Mouse (Mus musculus): ENCODE measurements at regions not wholly inside any gene's neighbourhood (a gene's known extent, or its start where the extent isn't known, plus 50 kb on each side); places are given as distances from the start of the nearest gene placed in this dataset.
A peak's percentile ranks its signal among the peaks of the same experiment; 100 is the strongest.

- ATAC-seq (ENCODE audit: low read depth), result no peak
- H3K4me3 ChIP-seq (ENCODE audit: low read depth, low read length), result no peak overlapping the region
- H3K4me1 ChIP-seq (ENCODE audit: control insufficient read depth, insufficient read depth, low read length), result no peaks in the 10 kb centered on the region
- H3K4me2 ChIP-seq (ENCODE audit: low read depth, low read length), result no peak overlapping the region
- 63% methylated on average over 6 of the region's 6 CpGs for WGBS
- H3K9ac ChIP-seq (replicated peaks; ENCODE audit: low read depth, low read length), result no peak overlapping the region
- no peaks in the 10 kb centered on the region for H3K36me3 ChIP-seq (ENCODE audit: control insufficient read depth, insufficient read depth, low read length)
- no peak overlapping the region for H3K27ac ChIP-seq (ENCODE audit: low read depth, low read length)
- H3K9me3 ChIP-seq (ENCODE audit: control insufficient read depth, low read length), result no peaks in the 10 kb centered on the region
- H3K27me3 ChIP-seq (ENCODE audit: control insufficient read depth, insufficient read depth, low read length), result no peaks in the 10 kb centered on the region
Measured at GRCm38 (mm10) chr3:120570806-120571425, 600.6 kb downstream of the Rwdd3 start.

DNA sequence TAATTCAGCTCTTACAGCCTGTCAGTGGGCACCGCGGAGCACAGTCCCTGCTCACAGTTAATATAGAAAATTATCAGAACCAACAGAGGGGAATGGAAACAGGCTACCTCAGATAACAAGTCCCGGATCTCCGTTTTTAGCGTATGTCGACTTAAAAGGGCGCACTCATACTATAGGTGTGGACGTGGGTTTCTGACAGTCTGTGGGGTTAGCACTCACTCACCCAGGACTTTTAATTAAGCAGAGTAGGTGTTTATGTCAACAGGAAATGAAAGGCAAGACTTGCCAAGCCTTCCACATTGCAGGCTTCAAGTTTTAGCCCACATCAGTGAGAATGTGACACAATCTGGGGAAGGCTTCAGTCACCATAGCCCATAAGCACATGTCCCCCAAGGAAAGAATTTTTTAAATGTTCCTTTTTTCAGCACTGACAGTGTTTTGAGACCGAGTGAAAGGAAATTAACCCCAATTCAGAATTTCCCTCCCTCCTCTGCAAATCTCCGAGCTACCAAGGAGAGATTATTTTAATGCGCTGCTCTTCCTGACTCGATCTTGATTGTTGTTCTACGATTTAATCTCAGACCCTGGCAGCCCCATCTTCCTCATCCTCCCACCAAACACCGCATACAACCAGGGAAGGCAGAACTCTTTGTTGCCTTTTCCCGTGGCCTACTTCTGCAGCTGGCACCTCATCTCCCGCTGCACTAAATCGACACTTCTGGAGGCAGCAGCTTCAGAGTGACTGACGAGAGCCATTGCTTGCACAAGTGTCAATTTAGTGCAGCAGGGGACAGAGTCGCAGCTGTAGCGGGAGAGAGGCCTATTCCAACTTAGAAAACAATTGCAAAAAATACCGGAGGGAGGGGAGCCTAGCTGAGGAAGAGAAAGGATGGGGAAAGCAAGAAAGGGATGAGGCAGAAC, 629.7 kb downstream of the Rwdd3 start:
- Histone ChIP-seq H3K4me2 (ENCODE audit: low read depth, low read length) (no peak overlapping the region), H3K9me3 (ENCODE audit: control insufficient read depth, low read length) (no peaks in the 10 kb centered on the region), H3K4me1 (ENCODE audit: control insufficient read depth, insufficient read depth, low read length) (no peaks in the 10 kb centered on the region), H3K4me3 (ENCODE audit: low read depth, low read length) (no peak overlapping the region), H3K27me3 (ENCODE audit: control insufficient read depth, insufficient read depth, low read length) (no peaks in the 10 kb centered on the region), H3K27ac (ENCODE audit: low read depth, low read length) (no peak overlapping the region), H3K36me3 (ENCODE audit: control insufficient read depth, insufficient read depth, low read length) (no peaks in the 10 kb centered on the region), H3K9ac (replicated peaks; ENCODE audit: low read depth, low read length) (no peak overlapping the region)
- 47% methylated on average over 21 of the region's 21 CpGs for WGBS
- ATAC-seq (ENCODE audit: low read depth), result peak; percentile 49; the same call in 1 of the 2 replicates

- WGBS, result 71% methylated on average over 3 of the region's 3 CpGs
- no peak overlapping the region for H3K4me3 ChIP-seq (ENCODE audit: low read depth, low read length)
- H3K9me3 ChIP-seq (ENCODE audit: control insufficient read depth, low read length), result no peaks in the 10 kb centered on the region
- H3K36me3 ChIP-seq (ENCODE audit: control insufficient read depth, insufficient read depth, low read length), result no peaks in the 10 kb centered on the region
- no peak for ATAC-seq (ENCODE audit: low read depth)
- no peaks in the 10 kb centered on the region for H3K27me3 ChIP-seq (ENCODE audit: control insufficient read depth, insufficient read depth, low read length)
- H3K4me2 ChIP-seq (ENCODE audit: low read depth, low read length), result no peak overlapping the region
- H3K4me1 ChIP-seq (ENCODE audit: control insufficient read depth, insufficient read depth, low read length), result no peaks in the 10 kb centered on the region
- no peak overlapping the region for H3K27ac ChIP-seq (ENCODE audit: low read depth, low read length)
- no peak overlapping the region for H3K9ac ChIP-seq (replicated peaks; ENCODE audit: low read depth, low read length)
Measured at GRCm38 (mm10) chr3:120533901-120534300, 637.6 kb downstream of the Rwdd3 start.

- H3K9me3 ChIP-seq (ENCODE audit: control insufficient read depth, low read length), result no peaks in the 10 kb centered on the region
- 73% methylated on average over 9 of the region's 9 CpGs for WGBS
- ATAC-seq (ENCODE audit: low read depth), result no peak
- H3K36me3 ChIP-seq (ENCODE audit: control insufficient read depth, insufficient read depth, low read length), result no peaks in the 10 kb centered on the region
- no peaks in the 10 kb centered on the region for H3K4me1 ChIP-seq (ENCODE audit: control insufficient read depth, insufficient read depth, low read length)
- H3K4me2 ChIP-seq (ENCODE audit: low read depth, low read length), result no peak overlapping the region
- H3K4me3 ChIP-seq (ENCODE audit: low read depth, low read length), result no peak overlapping the region
- H3K27me3 ChIP-seq (ENCODE audit: control insufficient read depth, insufficient read depth, low read length), result no peaks in the 10 kb centered on the region
- H3K9ac ChIP-seq (replicated peaks; ENCODE audit: low read depth, low read length), result no peak overlapping the region
- no peak overlapping the region for H3K27ac ChIP-seq (ENCODE audit: low read depth, low read length)
Measured at GRCm38 (mm10) chr3:120531880-120532580, 639.5 kb downstream of the Rwdd3 start.

DNA sequence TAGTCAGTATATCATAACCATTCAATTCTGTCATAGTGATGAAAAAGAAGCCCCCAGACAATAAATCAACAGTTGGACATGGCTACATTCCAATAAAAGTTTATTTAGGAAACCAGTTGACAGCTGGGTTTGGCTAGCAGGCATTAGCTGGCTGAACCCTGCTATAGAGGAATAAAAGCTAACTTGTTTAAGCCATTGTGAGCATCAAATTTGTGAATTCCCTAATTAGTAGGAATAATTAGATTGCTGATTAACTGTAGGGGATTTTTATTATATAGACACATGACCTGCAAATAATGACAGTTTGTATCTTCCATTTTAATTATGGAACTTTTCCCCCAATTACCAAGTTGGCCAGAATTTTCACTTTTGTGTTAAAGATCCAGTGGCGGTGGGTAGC, 659.8 kb downstream of the Rwdd3 start:
- no peaks in the 10 kb centered on the region for H3K27me3 ChIP-seq (ENCODE audit: control insufficient read depth, insufficient read depth, low read length)
- 100% methylated on average over 1 of the region's 1 CpGs for WGBS
- H3K9me3 ChIP-seq (ENCODE audit: control insufficient read depth, low read length), result no peaks in the 10 kb centered on the region
- H3K4me1 ChIP-seq (ENCODE audit: control insufficient read depth, insufficient read depth, low read length), result no peaks in the 10 kb centered on the region
- no peak overlapping the region for H3K4me2 ChIP-seq (ENCODE audit: low read depth, low read length)
- no peaks in the 10 kb centered on the region for H3K36me3 ChIP-seq (ENCODE audit: control insufficient read depth, insufficient read depth, low read length)
- H3K9ac ChIP-seq (replicated peaks; ENCODE audit: low read depth, low read length), result no peak overlapping the region
- H3K4me3 ChIP-seq (ENCODE audit: low read depth, low read length), result no peak overlapping the region
- H3K27ac ChIP-seq (ENCODE audit: low read depth, low read length), result no peak overlapping the region
- ATAC-seq (ENCODE audit: low read depth), result no peak

DNA sequence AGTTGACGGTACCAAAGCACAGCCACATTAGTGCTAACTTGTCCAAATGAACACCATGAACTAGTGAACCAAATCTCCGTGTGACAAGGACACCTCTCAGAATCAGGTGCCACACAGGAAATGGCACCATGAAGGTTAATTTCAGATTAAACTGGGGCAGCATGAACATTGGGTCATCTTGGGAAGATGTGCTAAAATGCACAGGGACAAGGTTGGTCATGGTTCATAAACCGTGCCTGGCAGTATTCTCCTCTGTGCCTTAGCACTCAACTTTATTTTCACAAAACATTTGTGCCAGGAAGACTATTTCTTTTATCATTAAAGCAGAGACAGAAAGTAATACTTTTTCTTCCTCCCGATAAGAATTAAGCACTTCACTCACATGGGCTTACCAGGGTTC, 672.6 kb downstream of the Rwdd3 start:
- H3K4me1 ChIP-seq (ENCODE audit: control insufficient read depth, insufficient read depth, low read length), result no peaks in the 10 kb centered on the region
- no peaks in the 10 kb centered on the region for H3K36me3 ChIP-seq (ENCODE audit: control insufficient read depth, insufficient read depth, low read length)
- H3K4me3 ChIP-seq (ENCODE audit: low read depth, low read length), result no peak overlapping the region
- WGBS, result 82% methylated on average over 4 of the region's 4 CpGs
- no peak overlapping the region for H3K27ac ChIP-seq (ENCODE audit: low read depth, low read length)
- H3K9me3 ChIP-seq (ENCODE audit: control insufficient read depth, low read length), result no peaks in the 10 kb centered on the region
- H3K27me3 ChIP-seq (ENCODE audit: control insufficient read depth, insufficient read depth, low read length), result no peaks in the 10 kb centered on the region
- no peak for ATAC-seq (ENCODE audit: low read depth)
- H3K4me2 ChIP-seq (ENCODE audit: low read depth, low read length), result no peak overlapping the region
- H3K9ac ChIP-seq (replicated peaks; ENCODE audit: low read depth, low read length), result no peak overlapping the region

DNA sequence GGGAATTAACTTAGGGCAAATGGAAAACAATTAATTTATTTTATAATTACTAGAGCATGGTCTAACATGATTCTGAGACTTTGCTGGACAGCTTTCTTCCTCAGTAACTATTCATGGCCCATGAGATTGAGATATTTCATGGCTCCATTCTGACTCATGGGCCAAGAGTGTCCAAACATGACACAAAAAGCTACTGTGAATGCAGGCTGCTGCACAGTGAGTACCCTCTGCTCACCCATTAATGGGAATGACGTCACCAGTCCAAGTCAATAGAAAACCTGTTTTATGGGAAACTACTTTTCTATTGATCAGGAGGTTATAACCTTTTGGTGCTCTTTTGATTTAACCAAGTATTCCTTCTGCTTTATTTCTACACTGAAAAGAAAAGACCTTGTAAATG, 693.6 kb downstream of the Rwdd3 start:
- no peak overlapping the region for H3K27ac ChIP-seq (ENCODE audit: low read depth, low read length)
- ATAC-seq (ENCODE audit: low read depth), result no peak
- no peak overlapping the region for H3K4me2 ChIP-seq (ENCODE audit: low read depth, low read length)
- H3K4me3 ChIP-seq (ENCODE audit: low read depth, low read length), result no peak overlapping the region
- 18% methylated on average over 1 of the region's 1 CpGs for WGBS
- no peaks in the 10 kb centered on the region for H3K36me3 ChIP-seq (ENCODE audit: control insufficient read depth, insufficient read depth, low read length)
- H3K27me3 ChIP-seq (ENCODE audit: control insufficient read depth, insufficient read depth, low read length), result no peaks in the 10 kb centered on the region
- H3K9ac ChIP-seq (replicated peaks; ENCODE audit: low read depth, low read length), result no peak overlapping the region
- no peaks in the 10 kb centered on the region for H3K4me1 ChIP-seq (ENCODE audit: control insufficient read depth, insufficient read depth, low read length)
- H3K9me3 ChIP-seq (ENCODE audit: control insufficient read depth, low read length), result no peaks in the 10 kb centered on the region

DNA sequence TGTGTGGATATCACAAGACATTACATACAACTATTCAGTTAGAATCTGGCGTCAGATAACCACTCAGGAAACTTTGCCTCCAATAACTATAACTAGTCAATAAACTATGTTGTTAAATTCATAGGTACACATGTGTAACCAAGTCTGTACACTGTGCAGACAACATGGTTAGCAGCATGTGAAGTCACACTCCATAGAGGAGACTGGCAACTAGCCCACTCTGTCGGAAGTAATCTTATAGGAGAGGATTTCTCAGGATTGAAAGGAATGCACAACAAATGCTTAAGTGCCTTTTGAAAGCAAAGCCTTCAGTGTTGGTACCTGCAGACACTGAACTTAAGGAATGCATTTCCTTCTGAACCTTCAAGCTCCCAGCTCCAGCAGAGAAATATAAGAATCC, 693.0 kb upstream of the Ptbp2 start:
- Histone ChIP-seq H3K4me1 (ENCODE audit: control insufficient read depth, insufficient read depth, low read length) (no peaks in the 10 kb centered on the region), H3K36me3 (ENCODE audit: control insufficient read depth, insufficient read depth, low read length) (no peaks in the 10 kb centered on the region), H3K4me2 (ENCODE audit: low read depth, low read length) (no peak overlapping the region), H3K27ac (ENCODE audit: low read depth, low read length) (no peak overlapping the region), H3K9me3 (ENCODE audit: control insufficient read depth, low read length) (no peaks in the 10 kb centered on the region), H3K4me3 (ENCODE audit: low read depth, low read length) (no peak overlapping the region), H3K9ac (replicated peaks; ENCODE audit: low read depth, low read length) (no peak overlapping the region), H3K27me3 (ENCODE audit: control insufficient read depth, insufficient read depth, low read length) (no peaks in the 10 kb centered on the region)
- ATAC-seq (ENCODE audit: low read depth), result no peak
- 76% methylated on average over 2 of the region's 2 CpGs for WGBS

- WGBS, result 72% methylated on average over 2 of the region's 2 CpGs
- no peak overlapping the region for H3K27ac ChIP-seq (ENCODE audit: low read depth, low read length)
Measured at GRCm38 (mm10) chr3:120473645-120474038, 689.4 kb upstream of the Ptbp2 start.

More at GRCm38 (mm10) chr3:120473645-120474038, 689.4 kb upstream of the Ptbp2 start:
- Histone ChIP-seq H3K9me3 (ENCODE audit: control insufficient read depth, low read length) (no peaks in the 10 kb centered on the region), H3K36me3 (ENCODE audit: control insufficient read depth, insufficient read depth, low read length) (no peaks in the 10 kb centered on the region), H3K9ac (replicated peaks; ENCODE audit: low read depth, low read length) (no peak overlapping the region), H3K4me3 (ENCODE audit: low read depth, low read length) (no peak overlapping the region), H3K4me1 (ENCODE audit: control insufficient read depth, insufficient read depth, low read length) (no peaks in the 10 kb centered on the region), H3K4me2 (ENCODE audit: low read depth, low read length) (no peak overlapping the region), H3K27me3 (ENCODE audit: control insufficient read depth, insufficient read depth, low read length) (no peaks in the 10 kb centered on the region)
- ATAC-seq (ENCODE audit: low read depth), result peak; percentile 63; the same call in 1 of the 2 replicates
